Mouse (Mus musculus): Measurements from ENCODE around the gene Rbm42.

GRCm38 (mm10) chr7:30636395-30636794 lies 13.7 kb downstream of the Rbm42 start:
- TF ChIP-seq CTCF (IDR thresholded peaks at IDR 0.05; ENCODE audit: borderline replicate concordance, insufficient read depth, low read length) = no peak
- no peak for TF ChIP-seq POLR2A (IDR thresholded peaks at IDR 0.05; ENCODE audit: low read depth, low read length)
